Mouse (Mus musculus): Measurements from ENCODE around the gene Zfp691. TPM values are rescaled to one million over a fixed set of nuclear protein-coding genes. Genes with fewer than 3 reads are reported as not detected.

Gene Zfp691
- total RNA-seq, 2 experiments from 2014 or later: 12.2 to 16.2 TPM

DNA sequence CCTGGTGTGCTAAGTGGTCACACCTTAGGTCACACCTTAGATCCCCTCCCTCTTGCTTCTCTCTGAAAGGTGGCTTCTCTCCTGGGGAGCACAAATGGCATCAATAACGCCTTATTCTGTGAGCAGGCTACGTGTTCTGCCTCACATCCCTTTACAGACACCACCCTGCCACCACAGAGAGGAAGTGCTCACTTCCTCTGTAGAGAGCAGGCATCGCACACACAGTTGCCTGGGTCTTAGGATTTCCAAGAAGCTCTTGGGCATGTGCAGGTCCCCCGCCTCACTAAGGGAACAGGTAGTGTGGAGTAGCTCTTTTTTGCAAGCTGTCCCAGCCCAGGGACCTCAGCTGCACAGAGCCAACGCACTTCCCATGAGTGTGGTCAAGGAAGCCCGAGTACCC is 46.8 kb downstream of the Zfp691 start:
- DNase-seq (ENCODE audit: low spot score in 2 of 2): no peak

DNA sequence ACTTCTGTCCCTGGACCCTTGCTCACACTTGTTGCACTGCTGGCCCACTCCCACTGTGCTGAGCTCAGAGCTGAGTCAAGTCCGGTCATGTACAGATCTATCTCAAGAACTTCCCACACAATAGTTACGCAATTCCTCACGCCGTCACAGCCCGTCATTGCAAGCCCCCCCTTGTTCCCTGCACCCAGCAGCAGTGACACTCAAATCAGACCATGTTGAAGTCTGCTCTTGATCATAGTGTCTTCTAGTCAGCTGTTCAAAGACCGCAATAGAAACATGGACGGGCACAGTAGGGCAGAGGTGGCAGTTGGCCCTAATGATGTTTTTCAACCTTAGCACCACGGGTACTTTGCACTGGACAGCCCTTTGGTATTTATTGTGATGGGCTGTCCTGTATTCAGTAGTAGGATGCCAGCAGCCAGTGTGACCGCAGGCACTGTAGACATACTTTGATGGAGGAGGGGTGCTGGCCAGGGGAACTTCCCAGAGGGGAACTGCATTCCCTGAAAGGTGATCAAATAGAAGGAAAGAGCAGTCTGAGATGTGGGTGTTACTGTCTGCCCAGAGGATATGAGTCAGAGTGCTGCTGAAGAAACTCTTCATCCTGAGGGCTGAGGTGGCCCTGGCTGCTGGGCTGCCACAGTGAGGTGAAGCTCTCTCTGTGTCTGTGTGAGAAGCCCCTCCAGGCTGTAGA is 48.3 kb downstream of the Zfp691 start:
- DNase-seq (ENCODE audit: low spot score in 2 of 2): no peak

DNA sequence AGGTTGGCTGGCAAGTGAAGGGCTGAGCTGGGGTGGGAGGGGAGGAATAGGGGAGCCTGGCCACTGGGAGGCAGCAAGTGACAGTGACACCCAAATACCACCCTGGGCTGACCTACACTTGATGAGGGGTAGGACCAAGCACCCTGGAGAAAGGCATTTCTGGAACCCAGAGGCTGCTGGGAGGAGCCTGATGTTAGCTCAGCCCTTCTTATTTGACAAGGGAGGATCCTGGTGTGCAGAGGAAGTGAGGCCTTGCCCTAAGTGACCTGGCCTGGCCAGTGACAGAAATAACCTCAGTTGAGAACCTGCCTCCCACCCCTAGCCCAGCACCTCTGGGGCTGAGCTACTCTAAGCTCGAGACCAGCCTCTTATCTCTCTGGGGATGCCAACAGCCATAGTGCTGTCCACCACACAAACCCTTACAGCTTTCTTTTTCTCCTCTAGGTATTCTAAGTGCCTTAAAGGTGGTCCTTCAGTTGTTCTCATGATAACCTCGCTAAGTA is 49.2 kb downstream of the Zfp691 start:
- DNase-seq (ENCODE audit: low spot score in 2 of 2): no peak

DNA sequence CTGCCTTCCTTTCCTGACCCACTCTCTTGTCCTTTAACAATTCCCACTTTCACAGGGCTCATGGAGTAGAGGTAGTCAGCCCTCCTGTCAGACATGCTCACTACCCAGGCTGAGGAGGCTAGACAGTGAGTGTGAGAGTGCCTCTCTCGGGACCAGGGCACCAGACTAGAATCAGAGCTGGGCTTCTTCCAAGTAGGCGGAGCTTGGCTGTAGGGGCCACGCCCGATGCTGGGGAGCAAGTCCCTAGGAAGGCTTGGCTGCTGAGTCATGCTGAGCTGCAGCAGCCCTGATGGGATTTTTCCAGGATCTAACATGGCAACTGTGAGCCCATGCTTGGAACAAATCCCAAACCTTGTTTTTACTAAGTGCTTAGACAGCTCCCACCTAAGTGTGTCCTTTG is 52.7 kb downstream of the Zfp691 start:
- DNase-seq (ENCODE audit: low spot score in 2 of 2): peak; percentile 34 to 57

DNA sequence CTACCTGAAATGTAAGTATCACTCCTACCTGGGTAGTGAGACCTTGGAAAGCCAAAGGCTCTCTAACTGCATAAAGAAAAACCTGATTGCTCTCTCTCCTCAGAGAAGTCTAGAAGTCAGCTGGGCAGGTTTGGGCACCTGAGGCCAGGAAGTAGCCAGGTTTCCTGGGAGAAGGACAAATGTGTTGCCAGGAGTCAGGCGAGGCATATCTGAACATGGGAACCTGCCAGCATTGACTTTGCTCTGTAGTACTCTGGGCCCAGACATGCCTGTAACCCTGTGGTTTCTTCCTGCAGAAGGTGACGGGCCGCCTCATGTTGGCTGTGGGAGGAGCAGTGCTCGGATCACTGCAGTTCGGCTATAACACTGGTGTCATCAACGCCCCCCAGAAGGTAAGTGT is 53.9 kb downstream of the Zfp691 start:
- DNase-seq (ENCODE audit: low spot score in 2 of 2): no peak

Small RNAs within 50 kb of the gene (microRNA-seq; reads per million reads assigned to microRNA genes)
- gene Mir1957a: not detected

Other genes with a start within 250 kb of the Zfp691 start
- not detected for gene Olfr1328, start 235.6 kb downstream of the Zfp691 start, total RNA-seq (2021)
- gene Lao1, start 212.6 kb downstream of the Zfp691 start, total RNA-seq (2021): not detected
- 10 to 100 TPM; 13.0 to 15.5 TPM for gene Slc2a1, start 65.5 kb downstream of the Zfp691 start, total RNA-seq (2021)
- gene Ermap, start 15.8 kb upstream of the Zfp691 start, total RNA-seq (2021): 10 to 100 TPM in 1 of 2 experiments, 1 to 10 TPM in 1; 6.9 to 13.1 TPM
- 10 to 100 TPM; 33.9 to 38.3 TPM for gene Svbp, start 21.1 kb upstream of the Zfp691 start, total RNA-seq (2021)
- gene Tmem269, start 44.0 kb upstream of the Zfp691 start, total RNA-seq (2021): not detected
- 10 to 100 TPM; 20.8 to 26.1 TPM for gene AU022252, start 58.5 kb upstream of the Zfp691 start, total RNA-seq (2021)
- 10 to 100 TPM; 37.7 to 38.1 TPM for gene P3h1, start 58.7 kb upstream of the Zfp691 start, total RNA-seq (2021)
- 1 to 10 TPM in 1 of 2 experiments, under 1 TPM in 1; 0.45 to 8.8 TPM for gene Cldn19, start 81.2 kb upstream of the Zfp691 start, total RNA-seq (2021)
- 100 to 1,000 TPM; 555 to 590 TPM for gene Ybx1, start 120.4 kb upstream of the Zfp691 start, total RNA-seq (2021)
- 10 to 100 TPM; 32.9 to 33.4 TPM for gene Ppih, start 146.4 kb upstream of the Zfp691 start, total RNA-seq (2021)
- 10 to 100 TPM; 11.8 to 14.0 TPM for gene Ccdc30, start 241.3 kb upstream of the Zfp691 start, total RNA-seq (2021)
- 10 to 100 TPM; 31.4 to 36.9 TPM for gene Ppcs, start 248.2 kb upstream of the Zfp691 start, total RNA-seq (2021)
- gene Zmynd12, start 248.6 kb upstream of the Zfp691 start, total RNA-seq (2021): 1 to 10 TPM; 2.5 to 5.1 TPM

All from adrenal gland, postnatal 4 days (tissue).